11 mouse cellular contexts compared by ENCODE assay signal in the genomic region with DNA sequence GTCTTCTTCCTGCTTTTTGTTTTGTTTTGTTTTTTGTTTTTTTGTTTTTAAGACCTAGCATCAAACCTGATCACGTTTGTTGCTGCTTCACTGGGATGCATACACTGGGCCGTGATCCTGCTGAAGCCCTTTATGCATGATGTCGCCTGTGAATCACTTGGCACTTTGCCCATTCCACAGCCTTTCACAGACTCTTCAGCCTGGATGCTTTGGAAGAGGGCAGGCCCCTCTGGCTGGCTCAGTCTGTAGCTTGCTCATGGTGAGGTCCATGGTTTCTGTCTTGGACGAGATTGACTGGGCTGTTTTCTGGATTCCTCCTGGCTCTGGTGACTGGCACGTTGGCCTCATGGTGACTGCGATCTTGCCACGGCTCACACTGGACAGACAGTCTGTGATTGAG. TPM values are rescaled to one million over a fixed set of nuclear protein-coding genes. Genes with fewer than 3 reads are reported as not detected.
DNase-seq lines count a peak whose midpoint lies in the region; ATAC-seq lines count a peak whose summit lies in the region.
"Had no signal": no experiment of that assay in that cellular context is flagged by ENCODE, and none has a peak within 500 bp of the region (broad histone marks: within the 10 kb centered on the region; RNA-seq: fewer than 3 reads in every experiment).

No protein-coding gene starts in this region.

- 65% methylated on average over 7 of the region's 7 CpGs for WGBS in midbrain, embryonic 15.5 days

- no peak overlapping the region for H3K4me2 ChIP-seq in midbrain, embryonic 15.5 days

- intact Hi-C loops in left cerebral cortex, postnatal 36 days (cut with DNase I), result no loop called here

- 0 out of 2 replicates have a peak, but pooled peaks have one; percentile 30 for ATAC-seq in midbrain, embryonic 15.5 days (replicated peaks)

- no peak overlapping the region for H3K9ac ChIP-seq in midbrain, embryonic 15.5 days

- H3K27me3 ChIP-seq in midbrain, embryonic 15.5 days (replicated peaks), result no peaks in the 10 kb centered on the region

- H3K9me3 ChIP-seq in midbrain, embryonic 15.5 days, result no peaks in the 10 kb centered on the region
- H3K9me3 ChIP-seq: G1E had no signal

- H3K4me1 ChIP-seq in midbrain, embryonic 15.5 days, result no peaks in the 10 kb centered on the region

- no peak overlapping the region for H3K4me3 ChIP-seq in midbrain, embryonic 15.5 days
- H3K4me3 ChIP-seq: myocyte had no signal

- DNase-seq in layer of hippocampus, adult 9-11 months, result peak; percentile 50
- no peak for DNase-seq in layer of hippocampus, adult 8-10 months (ENCODE audit: low spot score in 2 of 2)
- peak; percentile 43 for DNase-seq in adipocyte (ENCODE audit: low spot score)
- DNase-seq in cerebellum, adult 11 months, result peak; percentile 59
- no peak for DNase-seq in left cerebral cortex, postnatal 36 days (ENCODE audit: low spot score in 2 of 2)
- no peak for DNase-seq in ovary, postnatal 10 days (ENCODE audit: low spot score)
- DNase-seq in urinary bladder, adult 18-20 months (ENCODE audit: low spot score in 2 of 2), result no peak
- DNase-seq: kidney, postnatal 25 days had no signal

- H3K27ac ChIP-seq in midbrain, embryonic 15.5 days, result no peak overlapping the region

- peaks cover 79% of the 10 kb centered on the region for H3K36me3 ChIP-seq in midbrain, embryonic 15.5 days (replicated peaks)

RNA-seq across cellular contexts. Expression of gene Pomt1, which starts 34.9 kb away (rescaled TPM):
- 10 to 100 TPM; 21.4 to 31.1 (median 26.2) TPM for total RNA-seq in layer of hippocampus, adult 8-10 months (2022)
- polyA plus RNA-seq in midbrain, embryonic 15.5 days (2015; fragmentation: Nextera tagmentation; extraction: Ambion mirVana), result 32.8 and 37.7 TPM in 2 replicates
- 10 to 100 TPM; 16.3 to 22.1 TPM for total RNA-seq in left cerebral cortex, postnatal 36 days (2021)

RNA-seq across cellular contexts. Expression of gene Prrc2b, which starts 50.6 kb away (rescaled TPM):
- total RNA-seq in layer of hippocampus, adult 8-10 months (2022), result 100 to 1,000 TPM; 266 to 288 (median 278) TPM
- 85.4 and 92.2 TPM in 2 replicates for polyA plus RNA-seq in midbrain, embryonic 15.5 days (2015; fragmentation: Nextera tagmentation; extraction: Ambion mirVana)
- total RNA-seq in left cerebral cortex, postnatal 36 days (2021), result 100 to 1,000 TPM; 257 to 259 TPM

RNA-seq across cellular contexts. Expression of gene Uck1, which starts 58.4 kb away (rescaled TPM):
- total RNA-seq in layer of hippocampus, adult 8-10 months (2022), result 10 to 100 TPM; 48.6 to 60.0 (median 54.5) TPM
- 112 and 117 TPM in 2 replicates for polyA plus RNA-seq in midbrain, embryonic 15.5 days (2015; fragmentation: Nextera tagmentation; extraction: Ambion mirVana)
- total RNA-seq in left cerebral cortex, postnatal 36 days (2021), result 10 to 100 TPM; 50.1 to 52.6 TPM

Comparison
In these comparisons a context has a peak if more than half of its experiments do, and no peak if none do; other contexts are left out.
1. DNase-seq: peak in layer of hippocampus, adult 9-11 months (single experiment), adipocyte (single experiment) and cerebellum, adult 11 months (single experiment); none in layer of hippocampus, adult 8-10 months (0 of 2), left cerebral cortex, postnatal 36 days (0 of 2), ovary, postnatal 10 days (single experiment) and urinary bladder, adult 18-20 months (0 of 2).